Mouse (Mus musculus) cortical plate, adult 2 months (tissue): ENCODE results near the gene Brd4.

Experiments used
- CTCF ChIP-seq: fragments of 200-500 bp; IDR thresholded peaks from 2 replicates; pipeline ENCODE4 v1.5.1; 2011; ENCODE audit warnings: mild to moderate bottlenecking, control low read depth, low read length; ENCODE audit not compliant: insufficient read depth; ENCODE audit errors: extremely low read depth
- POLR2A ChIP-seq: fragments of 200-500 bp; IDR thresholded peaks from 2 replicates; pipeline ENCODE4 v1.6.1; 2011; ENCODE audit warnings: mild to moderate bottlenecking, low read length, control low read depth; ENCODE audit not compliant: insufficient read depth; ENCODE audit errors: extremely low read depth

DNA sequence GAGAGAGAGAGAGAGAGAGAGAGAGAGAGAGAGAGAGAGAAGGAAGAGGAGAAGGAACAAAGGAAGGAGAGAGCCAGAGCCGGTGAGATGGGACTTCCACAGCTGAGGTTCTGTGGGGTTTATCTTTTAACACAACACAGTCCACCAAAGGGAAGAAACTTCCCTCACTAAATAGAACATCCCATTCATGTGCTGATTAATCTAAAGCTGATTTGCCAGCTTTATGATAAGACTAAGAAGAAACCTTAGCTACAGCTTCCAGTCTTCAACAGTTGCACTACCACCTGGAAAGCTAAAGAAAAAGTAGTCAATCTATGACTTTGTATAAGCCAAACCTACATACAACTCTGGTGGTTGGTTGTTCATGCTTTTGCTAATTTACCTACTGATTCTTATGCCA is 36.3 kb downstream of the Brd4 start:
- TF ChIP-seq CTCF: no peak
- TF ChIP-seq POLR2A: no peak
